Mouse (Mus musculus) left cerebral cortex, adult 2 months (tissue): ENCODE results near the gene Slc30a2. TPM values are rescaled to one million over a fixed set of nuclear protein-coding genes. Genes with fewer than 3 reads are reported as not detected.
"Not testable (repeated sequence)": the region's sequence is repeated elsewhere in the genome, so short reads cannot be mapped to it uniquely, and the experiment has no call there.

Source experiments
- DNase-seq, 2 experiments: peaks; one replicate each; pipeline ENCODE4 v3.0.0; 2021 to 2022; ENCODE audit warnings: low spot score in 2 of 2, mixed read lengths in 1 of 2; ENCODE audit errors: extremely low spot score in 1 of 2
- H3K27ac ChIP-seq: fragments of 200-600 bp; 2 replicates; pipeline ENCODE4 v1.8.1; 2022
- H3K4me3 ChIP-seq: fragments of 200-600 bp; 2 replicates; pipeline ENCODE4 v1.8.1; 2022
- CTCF ChIP-seq: fragments of 200-600 bp; IDR thresholded peaks from 2 replicates; pipeline ENCODE4 v1.8.1; 2022; ENCODE audit warnings: antibody characterized with exemption, mild to moderate bottlenecking, moderate library complexity
- intact Hi-C: fragments of 180-260 bp; cut with DNase I; formaldehyde crosslinking; loops from one replicate; pipeline ENCODE4 v1.15.1; 2025
- total RNA-seq, 2 experiments: library from RNA; stranded (reverse); gene quantifications; 2 replicates each; pipeline ENCODE4 v1.2.3; 2021

Slc30a2 gene
- total RNA-seq, 2 experiments from 2014 or later = not detected

DNA sequence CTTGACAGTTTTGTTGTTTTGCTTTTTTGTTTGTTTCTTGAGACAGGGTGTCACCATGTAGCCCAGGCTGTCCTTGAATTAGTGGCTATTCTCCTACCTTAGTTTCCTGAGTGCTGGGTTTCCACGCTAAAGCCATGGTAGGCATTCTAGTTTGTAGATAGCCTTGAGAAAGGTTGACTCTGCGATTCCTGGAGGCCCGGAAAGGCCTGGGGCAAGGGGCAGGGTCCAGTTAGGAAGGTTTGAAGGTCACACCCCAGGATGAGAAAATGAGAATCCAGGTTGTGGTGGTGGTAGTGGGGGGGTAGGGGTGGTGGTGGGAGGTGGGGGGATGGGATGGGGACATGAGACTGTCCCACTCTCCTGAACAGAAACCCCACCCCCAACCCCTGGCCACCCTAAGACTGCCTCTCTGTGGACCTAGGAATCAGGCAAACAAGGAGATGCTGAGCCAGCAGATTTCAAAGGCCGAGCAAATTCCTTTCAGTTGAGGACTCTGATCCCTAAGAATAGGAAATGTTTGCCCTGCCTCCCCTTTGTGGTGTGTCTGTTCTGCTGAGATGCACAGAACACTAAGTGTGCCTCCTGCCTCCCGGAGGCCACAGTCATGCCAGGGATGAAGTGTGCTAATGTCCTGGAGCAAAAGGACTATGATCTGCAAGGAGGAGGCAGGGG is 16.0 kb upstream of the Slc30a2 start:
- no peak for TF ChIP-seq CTCF
- H3K4me3 ChIP-seq = no peak overlapping the region
- intact Hi-C loops = no loop called here
- H3K27ac ChIP-seq = no peak overlapping the region
- DNase-seq = no peak

DNA sequence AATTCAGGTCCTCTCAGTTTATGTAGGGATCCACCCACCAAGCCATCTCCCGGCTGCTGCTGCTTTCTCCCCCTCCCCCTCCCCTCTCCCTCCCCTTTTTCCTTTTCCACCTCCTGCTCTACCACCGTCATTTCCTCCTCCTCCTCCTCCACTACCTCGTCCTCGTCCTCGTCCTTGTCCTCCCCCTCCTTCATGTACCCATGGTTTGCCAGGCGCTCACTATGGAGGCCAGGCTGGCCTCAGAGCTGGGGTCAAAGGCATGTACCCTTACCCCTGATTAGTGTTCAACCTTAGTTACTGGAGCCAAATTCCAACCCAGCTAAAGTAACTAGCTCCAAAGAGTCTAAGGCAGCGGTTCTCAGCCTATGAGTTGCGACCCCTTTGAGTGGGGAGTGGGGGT is 14.8 kb upstream of the Slc30a2 start:
- no peak overlapping the region for H3K4me3 ChIP-seq
- TF ChIP-seq CTCF = no peak
- no peak overlapping the region for H3K27ac ChIP-seq
- DNase-seq = no peak
- intact Hi-C loops = no loop called here

DNA sequence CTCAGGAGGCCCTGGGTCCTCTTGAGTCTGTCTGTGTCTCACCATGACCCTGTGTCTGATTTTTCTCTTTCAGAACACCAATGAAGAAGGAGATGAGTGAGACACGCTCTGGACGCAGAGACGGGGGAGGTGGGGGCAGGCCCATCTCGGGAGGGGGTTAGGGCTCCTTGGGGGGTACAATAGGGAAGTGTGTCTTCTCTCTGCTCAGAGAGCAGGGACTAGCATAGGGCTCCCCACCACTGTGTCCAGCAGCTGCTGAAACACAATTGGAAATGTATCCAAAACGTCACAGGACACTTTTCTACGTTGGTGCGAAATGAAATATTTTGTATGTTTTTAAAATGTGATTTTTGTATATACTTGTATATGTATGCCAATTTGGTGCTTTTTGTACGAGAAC is 14.1 kb upstream of the Slc30a2 start:
- intact Hi-C loops = no loop called here
- Histone ChIP-seq H3K4me3 (no peak overlapping the region), H3K27ac (no peak overlapping the region)
- no peak for TF ChIP-seq CTCF
- DNase-seq = no peak

DNA sequence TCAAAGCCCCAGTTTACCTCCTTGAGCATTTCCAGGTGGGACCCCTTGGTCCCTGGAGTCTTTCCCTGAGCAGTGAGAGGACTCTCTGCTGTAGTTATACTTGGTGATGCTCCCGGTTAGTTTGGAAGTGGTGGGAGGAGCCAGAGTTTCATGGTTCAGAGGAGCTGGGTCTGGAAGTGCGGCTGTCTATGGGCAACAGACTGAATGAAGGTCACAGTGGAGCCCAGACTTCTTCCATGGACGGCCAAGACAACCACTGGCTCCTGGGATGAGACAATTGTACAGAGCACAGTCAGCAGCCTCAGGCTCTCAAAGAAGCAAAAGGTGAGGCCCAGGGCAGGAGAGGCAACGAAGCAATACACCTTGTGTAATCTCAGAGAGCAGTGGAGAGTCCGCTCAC is 12.7 kb upstream of the Slc30a2 start:
- Histone ChIP-seq H3K4me3 (no peak overlapping the region), H3K27ac (no peak overlapping the region)
- no peak for TF ChIP-seq CTCF
- intact Hi-C loops = no loop called here
- DNase-seq = no peak

DNA sequence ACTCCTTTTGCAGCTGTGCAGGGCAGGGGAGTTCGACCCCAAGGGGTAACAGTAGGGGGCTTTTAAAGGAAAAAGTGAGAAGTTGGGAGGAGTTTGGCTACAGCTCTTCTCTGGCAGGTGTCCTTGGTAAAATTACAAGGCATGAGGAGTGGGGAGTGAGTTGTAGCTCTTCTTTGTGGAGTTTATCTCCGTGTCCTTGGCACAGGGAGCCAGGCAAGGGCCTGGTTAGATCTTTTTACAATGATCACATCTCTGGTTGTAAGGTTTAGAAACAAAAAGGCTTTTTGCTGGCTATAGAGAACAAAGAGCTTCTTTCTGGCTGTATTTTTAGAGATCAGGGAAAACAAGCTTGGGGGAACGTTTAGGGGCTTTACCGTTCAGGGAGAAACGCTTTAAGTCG is 1.8 kb upstream of the Slc30a2 start:
- H3K27ac ChIP-seq, intact Hi-C loops, DNase-seq, H3K4me3 ChIP-seq: not testable (repeated sequence)

DNA sequence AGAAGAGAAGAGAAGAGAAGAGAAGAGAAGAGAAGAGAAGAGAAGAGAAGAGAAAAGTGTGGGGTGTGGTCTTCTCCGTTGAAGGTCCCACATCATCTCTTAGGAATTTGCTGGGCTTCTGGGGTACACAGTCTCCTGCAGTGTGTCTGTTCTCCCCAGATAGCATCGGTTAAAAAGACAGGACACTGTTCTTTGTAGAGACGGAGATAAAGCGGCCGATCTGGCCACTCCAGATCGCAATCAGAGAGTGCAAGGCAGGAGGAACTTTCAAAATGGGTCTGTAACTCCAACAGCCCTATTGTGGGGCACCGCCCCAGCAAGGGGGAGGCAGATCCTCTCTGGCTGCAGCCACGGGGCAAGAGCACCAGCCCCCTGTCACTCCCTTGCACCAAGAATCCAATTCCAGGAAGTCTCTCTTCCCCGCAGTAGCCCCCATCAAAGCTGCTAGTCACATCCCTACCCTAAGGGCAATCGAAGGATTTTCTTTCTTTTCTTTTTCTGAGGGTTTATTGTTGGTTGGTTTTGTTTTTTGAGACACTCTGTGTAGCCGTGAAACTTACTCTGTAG is 685 bp upstream of the Slc30a2 start:
- no peak for TF ChIP-seq CTCF
- intact Hi-C loops = no loop called here
- no peak overlapping the region for H3K27ac ChIP-seq
- no peak for DNase-seq
- H3K4me3 ChIP-seq = no peak overlapping the region

DNA sequence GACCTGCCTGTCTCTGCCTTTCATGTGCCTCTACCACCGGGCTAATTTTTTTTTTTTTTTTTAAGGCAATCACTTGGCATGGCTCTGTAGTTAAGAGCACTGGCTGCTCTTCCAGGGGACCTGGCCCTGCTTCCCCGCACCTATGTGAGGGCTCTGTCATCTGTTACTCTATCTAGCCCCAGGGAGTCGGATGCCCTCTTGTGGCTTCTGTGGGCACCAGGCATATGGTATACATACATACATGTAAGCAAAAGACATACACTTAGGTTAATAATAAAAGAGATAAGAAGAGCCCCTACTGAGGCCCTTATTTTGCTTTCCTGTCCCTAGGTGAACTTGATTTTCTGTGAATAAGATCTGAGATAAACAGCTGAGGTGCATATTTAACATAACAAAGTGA is 1.6 kb downstream of the Slc30a2 start:
- Histone ChIP-seq H3K4me3 (no peak overlapping the region), H3K27ac (no peak overlapping the region)
- intact Hi-C loops = no loop called here
- no peak for DNase-seq
- no peak; the same call in 1 of the 2 replicates for TF ChIP-seq CTCF

DNA sequence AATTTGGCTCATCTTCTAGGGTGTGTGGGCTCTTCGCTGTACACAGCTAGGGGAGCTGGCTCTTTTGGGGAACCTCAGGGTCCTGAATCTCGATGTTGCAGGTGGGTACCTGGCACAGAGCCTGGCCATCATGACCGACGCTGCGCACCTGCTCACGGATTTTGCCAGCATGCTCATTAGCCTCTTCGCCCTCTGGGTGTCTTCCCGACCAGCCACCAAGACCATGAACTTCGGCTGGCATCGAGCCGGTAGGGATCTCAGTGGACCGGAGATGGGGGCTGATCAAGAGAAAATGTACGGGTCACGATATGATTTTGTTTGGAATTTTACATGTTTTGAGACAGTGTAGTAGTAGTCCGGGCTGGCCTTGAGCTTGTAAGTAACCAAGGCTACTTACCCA is 2.8 kb downstream of the Slc30a2 start:
- H3K27ac ChIP-seq = no peak overlapping the region
- no peak for TF ChIP-seq CTCF
- intact Hi-C loops = no loop called here
- DNase-seq = no peak
- H3K4me3 ChIP-seq = no peak overlapping the region

DNA sequence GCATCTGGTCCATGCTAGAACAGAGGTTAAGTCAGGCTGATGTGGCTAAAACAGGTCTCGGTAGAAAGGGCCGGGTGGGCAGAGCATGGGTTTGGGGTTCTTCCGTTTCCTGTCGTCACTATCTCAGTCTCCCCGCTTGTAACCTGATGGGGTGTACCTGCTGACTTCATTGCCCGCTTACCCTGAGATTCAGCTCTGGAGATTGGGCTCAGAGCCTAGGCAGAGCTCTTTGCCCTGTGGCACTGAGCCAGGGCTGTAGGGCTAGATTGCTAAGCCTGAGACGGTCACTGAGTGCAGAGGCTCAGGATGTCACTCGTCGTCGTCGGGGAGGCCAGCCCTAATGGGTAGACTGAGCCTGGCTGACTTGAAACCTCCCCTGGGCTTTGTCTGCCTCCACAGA is 5.1 kb downstream of the Slc30a2 start:
- no peak for TF ChIP-seq CTCF
- H3K4me3 ChIP-seq = no peak overlapping the region
- DNase-seq = no peak
- intact Hi-C loops = no loop called here
- H3K27ac ChIP-seq = no peak overlapping the region

DNA sequence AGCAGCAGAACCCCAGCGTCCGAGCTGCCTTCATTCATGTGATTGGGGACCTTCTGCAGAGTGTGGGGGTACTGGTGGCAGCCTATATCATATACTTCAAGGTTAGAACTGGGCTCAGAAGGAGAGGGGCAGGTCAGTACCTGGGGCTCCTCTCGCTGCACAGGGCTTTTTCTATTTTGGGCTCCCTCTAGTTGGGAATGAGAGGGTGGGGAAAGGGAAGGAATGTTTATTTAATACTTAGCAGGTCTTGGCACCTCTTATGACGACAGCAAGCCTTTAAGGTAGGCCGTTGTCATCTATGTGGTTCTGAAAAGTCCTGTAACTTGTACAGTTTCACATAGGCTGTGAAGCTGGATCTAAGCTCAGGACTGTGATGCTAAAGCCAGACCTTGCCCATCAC is 5.6 kb downstream of the Slc30a2 start:
- DNase-seq = no peak
- no peak for TF ChIP-seq CTCF
- no peak overlapping the region for H3K27ac ChIP-seq
- H3K4me3 ChIP-seq = no peak overlapping the region
- intact Hi-C loops = no loop called here

DNA sequence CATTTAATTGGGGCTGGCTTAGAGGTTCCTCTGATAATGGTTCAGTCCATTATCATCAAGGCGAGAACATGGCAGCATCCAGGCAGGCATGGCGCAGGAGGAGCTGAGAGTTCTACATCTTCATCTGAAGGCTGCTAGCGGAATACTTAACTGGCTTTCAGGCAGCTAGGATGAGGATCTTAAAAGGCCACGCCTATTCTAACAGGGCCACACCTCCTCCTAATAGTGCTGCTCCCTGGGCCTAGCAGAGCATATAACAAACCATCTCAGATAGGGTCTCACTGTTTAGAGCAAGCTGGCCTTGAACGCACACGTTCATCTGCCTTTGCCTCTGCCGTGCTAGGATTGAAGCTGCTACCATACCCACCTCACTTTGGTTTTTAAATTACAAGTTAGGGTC is 6.8 kb downstream of the Slc30a2 start:
- no peak for DNase-seq
- intact Hi-C loops = no loop called here
- TF ChIP-seq CTCF = no peak

DNA sequence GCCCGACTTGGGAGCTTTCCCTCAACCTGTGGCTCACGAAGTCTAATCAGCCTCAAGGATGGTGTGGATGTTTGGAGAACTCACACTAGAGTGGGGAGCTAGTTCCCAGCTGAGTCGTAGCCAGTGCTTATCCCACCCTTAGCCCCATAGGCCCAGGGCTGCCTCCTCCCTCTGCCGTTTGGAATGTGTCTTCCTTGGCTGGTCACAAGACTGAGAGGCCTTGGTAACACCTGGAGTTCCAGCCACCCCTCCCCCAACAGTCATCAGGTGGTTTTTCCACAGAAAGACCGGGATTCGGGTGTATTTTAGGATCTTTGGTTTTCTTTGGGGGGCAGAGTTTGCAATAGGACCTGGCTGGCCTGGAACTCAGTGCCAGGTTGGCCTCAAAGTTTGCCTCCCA is 7.7 kb downstream of the Slc30a2 start:
- Histone ChIP-seq H3K27ac (no peak overlapping the region), H3K4me3 (no peak overlapping the region)
- no peak for DNase-seq
- no peak for TF ChIP-seq CTCF
- intact Hi-C loops = no loop called here

More for the DNA sequence above, 6.8 kb downstream of the Slc30a2 start:
- H3K27ac ChIP-seq = no peak overlapping the region
- H3K4me3 ChIP-seq = no peak overlapping the region
